Mouse (Mus musculus): ENCODE results near the gene H2-T24. TPM values are rescaled to one million over a fixed set of nuclear protein-coding genes. Genes with fewer than 3 reads are reported as not detected.

The H2-T24 gene
- total and polyA plus RNA-seq, 3 experiments, result 14.1 to 25.9 TPM; not detected in 1

GRCm38 (mm10) chr17:36022098-36022497 lies 1.7 kb upstream of the H2-T24 start:
- TF ChIP-seq CTCF (IDR thresholded peaks at IDR 0.05 in 2 of 3, conservative IDR thresholded peaks at IDR 0.05 in 1 of 3; ENCODE audit: control insufficient read depth in 1 of 3, insufficient read depth in 1 of 3, low read depth in 2 of 3, low read length in 3 of 3, poor library complexity in 1 of 3, severe bottlenecking in 1 of 3) (no peak; a peak in 1 of 6 replicates), MXI1 (IDR thresholded peaks at IDR 0.05; ENCODE audit: low read depth, low read length) (0 out of 2 replicates have a peak, but pooled peaks have one; percentile 31), HCFC1 (IDR thresholded peaks at IDR 0.05; ENCODE audit: low read depth, low read length) (no peak), SIN3A (IDR thresholded peaks at IDR 0.05; ENCODE audit: low read length) (peak; percentile 29; the same call in 1 of the 2 replicates)
- DNase-seq (ENCODE audit: low read depth, low spot score), result peak; percentile 26
- no peaks in the 10 kb centered on the region for H3K9me3 ChIP-seq (replicated peaks; ENCODE audit: insufficient read depth, low read length)
- H3K27me3 ChIP-seq (ENCODE audit: control insufficient read depth in 1 of 2, insufficient read depth in 2 of 2, low read length in 2 of 2), result no peaks in the 10 kb centered on the region
- H3K79me2 ChIP-seq (ENCODE audit: control insufficient read depth, insufficient read depth, low read length, poor library complexity), result peaks cover 74% of the 10 kb centered on the region
- H3K36me3 ChIP-seq (ENCODE audit: control insufficient read depth in 1 of 2, insufficient read depth in 2 of 2, low read length in 2 of 2), result peaks cover under 1 to 67% of the 10 kb centered on the region in 2 experiments
- no peak overlapping the region for H3K9ac ChIP-seq (ENCODE audit: control insufficient read depth, low read depth, low read length, poor library complexity, severe bottlenecking)
- peaks cover 39 to 55% of the 10 kb centered on the region in 2 experiments for H3K4me1 ChIP-seq (ENCODE audit: control insufficient read depth in 1 of 2, insufficient read depth in 2 of 2, low read length in 2 of 2)
- H3K27ac ChIP-seq (ENCODE audit: control insufficient read depth, low read depth, low read length), result peak overlapping the region; percentile 97
- no peak overlapping the region for H3K4me3 ChIP-seq (ENCODE audit: control insufficient read depth in 1 of 2, insufficient read depth in 1 of 2, low read depth in 2 of 2, low read length in 2 of 2)

GRCm38 (mm10) chr17:36021309-36021708 lies 949 bp upstream of the H2-T24 start:
- Histone ChIP-seq H3K27ac (ENCODE audit: control insufficient read depth, low read depth, low read length) (peak overlapping the region; percentile 97), H3K27me3 (ENCODE audit: control insufficient read depth in 1 of 2, insufficient read depth in 2 of 2, low read length in 2 of 2) (no peaks in the 10 kb centered on the region), H3K9ac (ENCODE audit: control insufficient read depth, low read depth, low read length, poor library complexity, severe bottlenecking) (peak overlapping the region; percentile 47), H3K79me2 (ENCODE audit: control insufficient read depth, insufficient read depth, low read length, poor library complexity) (peaks cover 76% of the 10 kb centered on the region), H3K36me3 (ENCODE audit: control insufficient read depth in 1 of 2, insufficient read depth in 2 of 2, low read length in 2 of 2) (peaks cover 6 to 72% of the 10 kb centered on the region in 2 experiments), H3K9me3 (replicated peaks; ENCODE audit: insufficient read depth, low read length) (no peaks in the 10 kb centered on the region), H3K4me1 (ENCODE audit: control insufficient read depth in 1 of 2, insufficient read depth in 2 of 2, low read length in 2 of 2) (peaks cover 39 to 62% of the 10 kb centered on the region in 2 experiments), H3K4me3 (ENCODE audit: control insufficient read depth in 1 of 2, insufficient read depth in 1 of 2, low read depth in 2 of 2, low read length in 2 of 2) (peak overlapping the region; percentile 42)
- TF ChIP-seq USF2 (IDR thresholded peaks at IDR 0.05; ENCODE audit: borderline replicate concordance in 1 of 2, insufficient read depth in 1 of 2, low read depth in 1 of 2, low read length in 2 of 2) (no peak), NRF1 (IDR thresholded peaks at IDR 0.05; ENCODE audit: insufficient read depth, low read depth, low read length, poor library complexity, severe bottlenecking) (no peak), TAL1 (IDR thresholded peaks at IDR 0.05; ENCODE audit: low read length) (peak; percentile 40), POLR2A (IDR thresholded peaks at IDR 0.05; ENCODE audit: control insufficient read depth in 1 of 2, insufficient read depth in 1 of 2, low read depth in 1 of 2, low read length in 2 of 2, poor library complexity in 1 of 2) (no peak), UBTF (IDR thresholded peaks at IDR 0.05; ENCODE audit: borderline replicate concordance, insufficient read depth, low read depth, low read length) (no peak), CHD1 (IDR thresholded peaks at IDR 0.05; ENCODE audit: low read depth, low read length) (0 out of 2 replicates have a peak, but pooled peaks have one; percentile 51), SIN3A (IDR thresholded peaks at IDR 0.05; ENCODE audit: low read length) (no peak), TCF12 (IDR thresholded peaks at IDR 0.05; ENCODE audit: low read depth, low read length) (peak; percentile 28; the same call in 1 of the 2 replicates), MXI1 (IDR thresholded peaks at IDR 0.05; ENCODE audit: low read depth, low read length) (no peak), MAX (IDR thresholded peaks at IDR 0.05; ENCODE audit: low read length) (no peak), ETS1 (IDR thresholded peaks at IDR 0.05; ENCODE audit: low read depth, low read length) (no peak), USF1 (IDR thresholded peaks at IDR 0.05; ENCODE audit: low read depth, low read length) (no peak), NELFE (IDR thresholded peaks at IDR 0.05; ENCODE audit: low read depth, low read length) (no peak)
- DNase-seq (ENCODE audit: low read depth, low spot score), result no peak

Data from MEL (cell line).